Mouse (Mus musculus) liver, postnatal 0 days (tissue): ENCODE data around the gene Grm5. TPM values are rescaled to one million over a fixed set of nuclear protein-coding genes. Genes with fewer than 3 reads are reported as not detected.

Experiments used
- ATAC-seq: fragments of 200-750 bp; cut with Nextera tagmentation; 2 replicates; pipeline ENCODE4 v1.8.0; 2017; ENCODE audit warnings: mild to moderate bottlenecking, moderate library complexity
- DNase-seq: peaks from one replicate; pipeline ENCODE4 v3.0.0-alpha.2; 2016
- H3K27ac ChIP-seq: fragments of 300-500 bp; sonication (generic); 2 replicates; pipeline ENCODE4 v1.5.1; 2014; ENCODE audit warnings: antibody characterized with exemption, moderate library complexity, mild to moderate bottlenecking, low read depth
- H3K27me3 ChIP-seq: fragments of 300-500 bp; sonication (generic); 2 replicates; pipeline ENCODE4 v1.6.1; 2014; ENCODE audit warnings: low read length, control low read depth, mixed read lengths; ENCODE audit not compliant: insufficient read depth
- H3K36me3 ChIP-seq: fragments of 300-500 bp; sonication (generic); replicated peaks from 2 replicates; pipeline ENCODE4 v1.6.1; 2014; ENCODE audit warnings: mild to moderate bottlenecking, control low read depth, low read length, moderate library complexity, mixed read lengths; ENCODE audit not compliant: insufficient read depth
- H3K4me1 ChIP-seq: fragments of 300-500 bp; sonication (generic); 2 replicates; pipeline ENCODE4 v1.6.1; 2014; ENCODE audit warnings: antibody characterized with exemption, mild to moderate bottlenecking, control low read depth; ENCODE audit not compliant: insufficient read depth
- H3K4me2 ChIP-seq: fragments of 300-500 bp; sonication (generic); 2 replicates; pipeline ENCODE4 v1.6.1; 2014; ENCODE audit warnings: low read depth, mild to moderate bottlenecking, low read length, moderate library complexity, mixed read lengths
- H3K4me3 ChIP-seq: fragments of 300-500 bp; sonication (generic); 2 replicates; pipeline ENCODE4 v1.5.1; 2014; ENCODE audit warnings: low read depth, low read length
- H3K9ac ChIP-seq: fragments of 300-500 bp; sonication (generic); replicated peaks from 2 replicates; pipeline ENCODE4 v1.6.1; 2014; ENCODE audit warnings: mild to moderate bottlenecking, moderate library complexity
- H3K9me3 ChIP-seq: fragments of 300-500 bp; sonication (generic); 2 replicates; pipeline ENCODE4 v1.6.1; 2016; ENCODE audit warnings: mild to moderate bottlenecking, control low read depth, low read length, mixed read lengths
- CTCF ChIP-seq: sonication (generic); IDR thresholded peaks from 2 replicates; pipeline ENCODE4 v1.5.1; 2016; ENCODE audit warnings: antibody characterized with exemption, low read depth
- EP300 ChIP-seq: IDR thresholded peaks from 2 replicates; pipeline ENCODE4 v1.6.1; 2016; ENCODE audit warnings: antibody characterized with exemption, low read depth, mild to moderate bottlenecking
- WGBS: fragments of 180-500 bp; shearing (Covaris S2); extraction: QIAGEN DNeasy Blood & Tissue Kit; methylation state at CpG from one replicate; pipeline ENCODE4 v1.1.7; 2014; ENCODE audit not compliant: insufficient replicate concordance; 5-methylcytosine and 5-hydroxymethylcytosine counted together
- polyA plus RNA-seq: library from polyadenylated mRNA; unstranded; fragments of >200 nt; fragmentation: Nextera tagmentation; extraction: Ambion mirVana; gene quantifications from 2 replicates; pipeline ENCODE4 v1.2.1, GENCODE M21; 2015

The Grm5 gene
- polyA plus RNA-seq, 1 experiment from 2014 or later, result not detected

DNA sequence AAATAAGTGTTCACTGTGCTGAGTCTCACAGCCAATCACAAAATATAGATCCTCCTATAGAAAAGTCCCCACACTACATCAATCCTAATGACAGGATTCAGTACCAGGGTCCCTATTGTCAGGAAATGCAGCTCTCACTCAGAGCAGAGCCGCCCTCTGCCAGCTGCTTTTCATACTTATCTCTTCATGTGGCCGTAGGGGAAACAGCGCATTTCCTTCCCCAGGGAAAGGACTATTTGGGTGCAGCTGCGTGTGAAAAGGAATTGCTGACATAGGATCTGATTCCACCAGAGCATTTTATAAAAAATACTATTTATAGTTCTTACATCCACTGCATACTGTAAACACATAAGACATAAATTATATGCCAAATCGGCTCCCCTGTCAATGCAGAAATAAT lies 354.3 kb downstream of the Grm5 start:
- ATAC-seq (no peak; the same call in 1 of the 2 replicates), DNase-seq (no peak)
- no peak overlapping the region for H3K4me3 ChIP-seq
- H3K36me3 ChIP-seq, result no peaks in the 10 kb centered on the region
- no peaks in the 10 kb centered on the region for H3K27me3 ChIP-seq
- no peak overlapping the region for H3K4me2 ChIP-seq
- H3K9me3 ChIP-seq, result no peaks in the 10 kb centered on the region
- no peak overlapping the region for H3K9ac ChIP-seq
- H3K4me1 ChIP-seq, result no peaks in the 10 kb centered on the region
- 0 out of 2 replicates have a peak, but pooled peaks have one; percentile 8 for TF ChIP-seq EP300
- no peak for TF ChIP-seq CTCF
- H3K27ac ChIP-seq, result no peak overlapping the region
- 21% methylated on average over 5 of the region's 5 CpGs for WGBS

DNA sequence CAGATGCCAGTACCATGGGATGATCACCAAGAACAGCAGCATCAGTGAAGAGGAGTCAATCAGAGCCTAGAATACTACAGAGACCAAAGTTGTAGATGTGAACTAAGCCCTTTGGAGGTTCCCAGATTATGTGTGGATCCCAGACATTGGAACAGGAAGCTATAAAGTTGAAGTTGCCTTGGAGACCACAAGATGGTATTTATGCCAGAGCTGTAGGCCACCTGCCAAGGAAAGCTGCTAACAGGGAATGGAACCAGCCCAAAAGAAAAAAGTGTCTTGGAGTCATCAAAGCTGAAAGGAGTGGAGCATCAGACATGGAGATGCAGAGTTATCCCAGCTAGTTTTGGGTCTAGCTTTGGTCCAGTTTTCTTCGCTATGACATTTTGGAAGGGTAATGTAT lies 366.2 kb downstream of the Grm5 start:
- no peaks in the 10 kb centered on the region for H3K36me3 ChIP-seq
- DNase-seq (no peak), ATAC-seq (no peak)
- no peak overlapping the region for H3K27ac ChIP-seq
- TF ChIP-seq EP300 (no peak), CTCF (no peak)
- H3K4me2 ChIP-seq, result no peak overlapping the region
- no peaks in the 10 kb centered on the region for H3K4me1 ChIP-seq
- no peaks in the 10 kb centered on the region for H3K9me3 ChIP-seq
- no peaks in the 10 kb centered on the region for H3K27me3 ChIP-seq
- WGBS, result 84% methylated on average over 1 of the region's 1 CpGs
- no peak overlapping the region for H3K4me3 ChIP-seq
- no peak overlapping the region for H3K9ac ChIP-seq

DNA sequence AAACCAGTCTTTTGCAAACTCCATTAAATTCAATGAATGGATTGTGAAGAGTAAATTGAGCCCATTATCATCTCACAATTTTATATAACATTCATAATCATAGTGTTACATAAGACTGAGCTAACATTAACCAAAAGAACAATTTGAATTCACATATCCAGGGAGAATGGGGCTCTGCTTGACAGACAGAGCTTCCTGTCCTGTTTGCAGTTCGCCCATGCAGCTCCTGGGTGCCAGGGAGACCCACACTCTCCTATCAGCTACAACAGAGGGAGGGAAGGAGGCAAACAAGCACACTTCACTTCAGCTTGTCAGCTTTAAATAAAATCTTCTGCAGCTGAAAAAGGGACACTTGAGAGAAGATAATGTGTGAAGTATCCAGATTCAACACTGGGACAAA lies 389.2 kb downstream of the Grm5 start:
- DNase-seq, result no peak
- no peak for ATAC-seq
- no peak overlapping the region for H3K4me2 ChIP-seq
- 29% methylated on average over 1 of the region's 1 CpGs for WGBS
- no peaks in the 10 kb centered on the region for H3K9me3 ChIP-seq
- TF ChIP-seq CTCF (no peak), EP300 (no peak)
- H3K9ac ChIP-seq, result no peak overlapping the region
- no peaks in the 10 kb centered on the region for H3K27me3 ChIP-seq
- H3K36me3 ChIP-seq, result no peaks in the 10 kb centered on the region
- no peak overlapping the region for H3K27ac ChIP-seq
- H3K4me1 ChIP-seq, result no peaks in the 10 kb centered on the region
- H3K4me3 ChIP-seq, result no peak overlapping the region

DNA sequence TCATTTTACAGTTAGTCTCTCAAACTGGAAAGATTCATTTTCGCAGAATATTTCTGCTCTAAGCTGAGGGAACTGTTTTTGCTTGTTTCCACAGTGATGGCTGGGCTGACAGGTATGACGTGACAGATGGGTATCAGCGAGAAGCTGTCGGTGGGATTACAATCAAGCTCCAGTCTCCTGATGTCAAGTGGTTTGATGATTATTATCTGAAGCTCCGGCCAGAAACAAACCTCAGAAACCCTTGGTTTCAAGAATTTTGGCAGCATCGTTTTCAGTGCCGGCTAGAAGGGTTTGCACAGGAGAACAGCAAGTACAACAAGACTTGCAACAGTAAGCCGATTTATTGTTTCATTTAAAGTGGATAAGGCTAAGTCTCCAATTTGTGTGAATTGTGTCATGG lies 391.1 kb downstream of the Grm5 start:
- Histone ChIP-seq H3K4me3 (no peak overlapping the region), H3K36me3 (no peaks in the 10 kb centered on the region), H3K9ac (no peak overlapping the region), H3K27ac (no peak overlapping the region), H3K9me3 (no peaks in the 10 kb centered on the region), H3K4me2 (no peak overlapping the region), H3K27me3 (no peaks in the 10 kb centered on the region), H3K4me1 (no peaks in the 10 kb centered on the region)
- no peak for DNase-seq
- ATAC-seq, result no peak
- WGBS, result 75% methylated on average over 8 of the region's 8 CpGs
- no peak for TF ChIP-seq EP300

DNA sequence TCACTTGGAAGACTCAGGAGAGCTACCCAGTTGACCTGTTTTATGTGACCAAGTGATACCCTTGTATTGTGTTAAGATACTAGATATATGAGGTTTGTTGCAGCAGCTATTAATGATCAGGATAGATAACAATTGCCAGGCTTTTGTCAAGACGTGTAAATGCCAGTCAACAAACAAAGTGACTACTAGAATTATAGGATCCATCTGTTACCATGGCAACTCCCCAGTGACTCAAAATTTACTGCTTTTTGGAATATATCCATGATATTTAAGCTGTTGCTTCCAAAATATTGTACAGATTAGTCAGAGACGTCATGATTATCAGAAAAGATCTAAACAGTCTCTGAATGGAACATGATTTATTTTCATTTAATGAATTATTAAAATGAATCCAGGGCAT lies 399.5 kb downstream of the Grm5 start:
- no peak for DNase-seq
- H3K36me3 ChIP-seq, result no peaks in the 10 kb centered on the region
- WGBS, result 77% methylated on average over 2 of the region's 2 CpGs
- no peak overlapping the region for H3K4me3 ChIP-seq
- no peaks in the 10 kb centered on the region for H3K4me1 ChIP-seq
- no peak overlapping the region for H3K4me2 ChIP-seq
- no peaks in the 10 kb centered on the region for H3K9me3 ChIP-seq
- no peak overlapping the region for H3K9ac ChIP-seq
- no peak for ATAC-seq
- no peak for TF ChIP-seq CTCF
- no peak for TF ChIP-seq EP300
- no peaks in the 10 kb centered on the region for H3K27me3 ChIP-seq
- H3K27ac ChIP-seq, result no peak overlapping the region

DNA sequence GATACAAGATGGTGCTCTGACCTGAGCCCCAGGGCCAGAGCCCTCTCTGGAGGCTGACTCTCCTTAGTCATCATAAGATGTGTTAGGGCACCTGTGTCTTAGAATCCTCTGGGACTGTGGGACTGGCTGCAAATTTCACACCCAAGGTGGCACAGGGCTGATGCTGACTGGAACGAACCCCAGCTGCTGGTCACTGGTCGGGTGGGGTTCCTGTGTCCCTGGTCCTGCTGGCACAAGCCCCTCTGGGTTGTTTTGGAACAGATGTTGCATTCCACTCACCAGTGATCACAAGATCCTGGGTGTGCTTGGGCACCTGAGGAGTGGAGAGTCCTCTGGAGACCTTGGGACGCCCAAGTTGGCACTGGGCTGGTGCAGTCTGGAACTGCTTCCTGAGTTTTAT lies 430.5 kb downstream of the Grm5 start:
- H3K27ac ChIP-seq, result no peak overlapping the region
- ATAC-seq (no peak), DNase-seq (no peak)
- H3K4me1 ChIP-seq, result no peaks in the 10 kb centered on the region
- H3K9ac ChIP-seq, result no peak overlapping the region
- no peaks in the 10 kb centered on the region for H3K27me3 ChIP-seq
- no peak overlapping the region for H3K4me2 ChIP-seq
- no peaks in the 10 kb centered on the region for H3K9me3 ChIP-seq
- WGBS, result 66% methylated on average over 3 of the region's 3 CpGs
- no peak overlapping the region for H3K4me3 ChIP-seq
- TF ChIP-seq CTCF, result no peak
- no peak for TF ChIP-seq EP300
- no peaks in the 10 kb centered on the region for H3K36me3 ChIP-seq

DNA sequence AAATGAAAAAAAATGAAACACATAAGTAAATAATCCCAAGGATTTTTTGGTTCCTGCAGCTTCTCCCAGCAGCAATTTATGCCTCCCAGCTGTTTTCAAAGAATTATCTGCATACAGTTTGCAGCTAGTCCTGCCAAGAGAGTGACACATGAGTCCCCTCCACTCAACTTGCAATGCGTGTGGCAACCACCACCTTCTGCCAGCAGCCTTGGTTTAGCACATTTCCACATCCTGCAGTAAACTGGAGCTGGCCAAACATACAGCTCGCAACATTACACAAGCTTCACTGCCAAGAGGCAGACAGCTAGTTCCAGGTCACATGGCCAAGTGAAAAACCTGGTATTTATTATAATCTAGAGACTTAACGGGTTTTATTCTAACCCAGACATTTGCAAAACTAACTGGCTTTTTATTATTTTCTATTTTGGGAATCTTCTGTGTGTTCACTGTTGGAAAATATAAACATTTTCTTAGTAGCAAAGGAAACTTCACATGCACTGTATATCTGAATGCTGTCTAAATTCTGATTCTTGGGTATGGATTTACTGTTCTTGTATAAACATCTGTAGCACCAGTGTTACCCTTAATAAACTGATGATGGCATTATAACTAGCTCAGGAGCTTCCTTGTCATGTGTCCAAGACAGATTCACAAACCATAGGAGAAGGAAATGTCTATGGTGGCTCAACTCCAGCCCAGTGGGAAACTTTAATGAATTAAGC lies 443.6 kb downstream of the Grm5 start:
- DNase-seq (no peak), ATAC-seq (no peak)
- no peaks in the 10 kb centered on the region for H3K4me1 ChIP-seq
- H3K27me3 ChIP-seq, result no peaks in the 10 kb centered on the region
- TF ChIP-seq EP300 (no peak), CTCF (no peak)
- H3K27ac ChIP-seq, result no peak overlapping the region
- 63% methylated on average over 3 of the region's 3 CpGs for WGBS
- no peak overlapping the region for H3K4me2 ChIP-seq
- H3K4me3 ChIP-seq, result no peak overlapping the region
- H3K9ac ChIP-seq, result no peak overlapping the region
- H3K36me3 ChIP-seq, result no peaks in the 10 kb centered on the region
- H3K9me3 ChIP-seq, result no peaks in the 10 kb centered on the region
